Mouse (Mus musculus) cerebellum, adult 2 months (tissue): Measurements from ENCODE around the gene Gng7.

Experiments used
- CTCF ChIP-seq: fragments of 200-500 bp; IDR thresholded peaks from 2 replicates; pipeline ENCODE4 v1.5.1; 2011; ENCODE audit warnings: low read depth, mild to moderate bottlenecking, control low read depth, low read length, moderate library complexity, borderline replicate concordance; ENCODE audit not compliant: insufficient read depth
- POLR2A ChIP-seq: fragments of 200-500 bp; IDR thresholded peaks from 2 replicates; pipeline ENCODE4 v1.6.1; 2011; ENCODE audit warnings: low read length, control low read depth, borderline replicate concordance; ENCODE audit not compliant: insufficient read depth

DNA sequence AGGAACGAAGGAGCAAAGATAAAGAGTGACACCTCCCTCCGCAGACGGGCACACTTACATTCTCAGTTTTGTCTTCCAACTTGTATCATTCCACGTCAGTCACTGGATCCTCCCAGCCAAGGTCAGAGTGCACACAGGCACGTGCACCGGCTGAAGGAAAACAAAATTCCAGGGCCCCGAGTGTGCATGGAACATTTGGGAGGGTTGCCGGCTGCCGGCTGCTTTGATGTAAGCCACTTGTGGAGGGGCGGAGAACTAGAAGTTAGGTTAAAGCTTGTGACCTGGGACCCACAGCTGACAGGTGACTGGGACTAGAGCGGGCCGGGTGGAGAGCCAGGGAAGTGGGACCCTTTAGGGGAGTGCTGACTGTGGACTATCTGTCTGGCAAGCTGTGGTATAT lies 48.4 kb downstream of the Gng7 start:
- TF ChIP-seq CTCF = no peak
- no peak for TF ChIP-seq POLR2A
